Mouse (Mus musculus) 3T3-L1 (cell line): ENCODE measurements around the gene Kdm3a.

Experiments
- DNase-seq: peaks from one replicate; pipeline ENCODE4 v3.0.0-alpha.2; 2015; ENCODE audit warnings: low read depth, low spot score

The Kdm3a gene

GRCm38 (mm10) chr6:71632829-71633662 is at the start of gene Kdm3a:
TSS of gene Kdm3a (minus strand) at chr6:71632990.
- DNase-seq = peak; percentile 100

GRCm38 (mm10) chr6:71678891-71679290 is 46.1 kb upstream of the Kdm3a start:
- peak; percentile 62 for DNase-seq

- DNase-seq = peak; percentile 34
Measured at GRCm38 (mm10) chr6:71673166-71673565, 40.4 kb upstream of the Kdm3a start.

DNA sequence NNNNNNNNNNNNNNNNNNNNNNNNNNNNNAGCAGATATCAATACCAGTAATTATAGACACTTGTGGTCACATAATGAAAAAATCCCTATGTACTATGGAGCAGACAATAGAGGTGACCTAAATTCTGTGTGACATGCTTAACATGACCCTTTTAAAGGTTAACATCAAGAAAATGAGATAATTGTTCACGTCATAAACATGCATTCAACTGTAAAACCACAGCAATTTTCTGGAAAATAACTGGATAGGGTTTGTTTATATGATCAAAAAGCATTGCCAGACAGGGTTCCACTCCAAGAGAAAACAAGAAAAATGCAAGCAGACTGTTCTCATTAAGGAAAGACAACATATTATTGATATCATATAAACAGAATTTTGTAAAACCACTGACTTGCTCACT is 31.7 kb upstream of the Kdm3a start:
- no peak for DNase-seq

DNA sequence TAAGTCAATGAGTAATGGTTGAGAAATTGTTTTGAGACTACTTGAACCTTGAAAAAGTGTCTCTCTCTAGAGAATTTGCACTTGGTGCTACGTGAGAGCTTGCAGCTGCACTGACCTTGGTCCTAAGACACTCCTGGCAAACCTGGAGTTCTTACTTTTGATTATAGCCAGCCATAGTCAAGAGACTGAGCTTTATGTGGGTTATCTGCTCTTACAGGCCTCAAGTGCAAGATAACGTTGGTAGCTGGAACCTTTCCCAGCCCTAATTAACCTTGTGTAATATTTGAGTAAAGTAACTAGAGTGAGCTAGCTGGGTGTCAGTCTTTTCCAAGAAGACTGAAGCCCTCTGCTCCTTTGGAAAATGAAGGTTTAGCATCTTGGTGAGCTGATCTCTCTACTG is 25.5 kb upstream of the Kdm3a start:
- no peak for DNase-seq

- DNase-seq = peak; percentile 53
Measured at GRCm38 (mm10) chr6:71655835-71656234, 23.0 kb upstream of the Kdm3a start.

DNA sequence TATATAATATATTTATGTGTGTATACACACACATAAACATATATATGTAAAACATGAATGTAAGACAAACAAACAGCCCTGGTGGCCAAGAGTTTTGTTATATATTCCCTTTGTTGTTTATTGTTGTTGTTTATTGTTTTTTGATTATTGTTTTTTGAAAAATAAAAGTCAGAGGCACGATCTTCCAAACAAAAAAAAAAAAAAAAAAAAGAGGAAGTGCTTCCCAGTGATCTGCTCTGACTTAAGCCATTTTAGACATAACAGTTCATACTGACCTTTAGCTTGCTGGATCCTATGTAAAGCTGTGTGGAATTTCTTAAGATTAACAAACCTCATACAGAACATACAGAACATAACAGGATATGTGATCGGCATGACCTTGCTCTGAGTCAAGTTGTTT is 19.1 kb upstream of the Kdm3a start:
- DNase-seq = no peak

DNA sequence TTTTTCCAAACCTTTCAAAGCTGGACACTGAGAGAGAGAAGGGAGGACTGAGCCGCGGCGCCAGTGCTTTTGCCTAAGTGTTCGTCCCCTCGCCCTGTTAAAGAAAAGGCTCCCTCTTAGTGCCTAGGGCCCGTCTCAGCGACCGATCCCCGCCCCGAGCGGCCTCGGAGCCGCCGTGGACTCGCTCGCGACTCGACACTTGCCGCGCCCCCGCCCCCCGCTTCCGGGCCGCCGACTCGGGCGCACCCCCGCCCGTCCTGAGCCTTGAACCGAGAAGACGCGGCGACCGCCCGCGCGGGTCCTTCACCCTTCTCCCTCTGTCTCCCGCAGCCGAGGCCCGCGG is 333 bp downstream of the Kdm3a start:
- no peak for DNase-seq

DNA sequence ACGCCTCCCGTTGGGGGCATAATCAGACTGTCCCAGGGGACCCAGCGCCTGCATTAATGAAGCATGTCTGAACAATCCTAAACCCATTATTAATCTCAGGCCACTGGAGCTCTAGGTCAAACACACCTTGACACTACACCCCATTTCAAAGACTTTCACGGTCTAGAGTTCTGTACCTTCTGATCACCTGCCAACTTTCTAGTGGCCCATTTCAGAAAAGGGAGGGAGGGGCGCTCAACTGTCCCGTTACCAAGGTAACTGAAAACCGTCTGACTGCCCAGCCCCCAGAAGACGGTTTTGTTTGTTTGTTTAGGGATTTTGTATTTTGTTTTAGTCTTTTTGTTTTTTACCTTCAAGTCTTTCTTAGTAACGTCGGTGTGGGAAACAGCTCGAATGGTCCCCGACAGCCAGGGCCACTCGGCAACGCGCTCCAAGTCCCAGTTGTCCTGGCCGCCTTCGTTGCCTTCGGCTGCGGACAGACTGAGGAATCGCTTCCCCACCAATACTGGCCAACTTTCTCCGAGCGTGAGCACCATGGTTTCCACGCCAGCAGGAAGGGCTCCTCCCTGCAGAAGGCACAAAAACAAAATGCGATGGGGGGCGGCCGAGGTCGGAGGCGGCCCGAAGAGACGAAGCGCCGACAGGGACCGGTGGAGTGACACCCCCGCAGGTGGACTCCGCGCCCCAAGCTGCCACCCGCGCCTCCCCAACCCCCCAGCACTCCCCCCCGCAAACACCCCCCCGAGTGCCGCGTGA is 906 bp downstream of the Kdm3a start:
- peak; percentile 57 for DNase-seq

DNA sequence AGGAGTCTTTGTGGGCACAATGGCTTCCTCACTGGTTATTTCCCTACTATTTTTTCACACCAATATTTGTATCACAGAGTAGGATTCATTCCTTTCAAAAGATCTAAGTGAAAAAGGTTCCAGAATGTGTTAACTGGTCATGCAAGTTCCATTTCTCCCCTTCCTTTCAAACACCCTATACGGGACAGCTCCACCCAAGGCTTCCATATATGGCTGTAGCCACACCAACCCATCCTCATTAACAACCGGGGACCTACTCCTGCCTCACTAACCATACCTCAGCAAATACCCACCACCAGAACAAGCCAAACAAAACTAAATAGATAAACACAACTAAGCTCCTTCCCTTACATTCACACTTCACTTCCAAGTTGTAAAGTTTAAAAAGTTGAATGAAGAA is 1.6 kb downstream of the Kdm3a start:
- DNase-seq = peak; percentile 53

DNA sequence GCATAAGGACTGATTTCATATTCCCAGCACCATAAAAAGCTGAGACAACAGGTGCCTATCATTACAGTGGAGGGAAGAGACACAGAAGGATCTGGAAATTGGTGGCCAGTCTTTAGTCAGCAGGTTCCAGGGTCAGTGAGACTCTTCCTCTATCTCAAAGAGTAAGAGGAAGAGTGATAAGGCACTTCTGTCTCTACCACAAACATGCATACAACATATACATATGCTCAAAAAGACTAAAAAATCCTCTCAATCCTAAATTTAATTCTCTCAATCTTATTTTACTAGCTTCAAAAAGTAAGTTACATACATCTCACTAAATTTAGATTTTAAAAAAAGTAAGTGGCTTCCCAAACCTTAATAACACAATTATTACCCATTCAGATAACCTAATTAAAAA is 5.5 kb downstream of the Kdm3a start:
- DNase-seq = no peak

DNA sequence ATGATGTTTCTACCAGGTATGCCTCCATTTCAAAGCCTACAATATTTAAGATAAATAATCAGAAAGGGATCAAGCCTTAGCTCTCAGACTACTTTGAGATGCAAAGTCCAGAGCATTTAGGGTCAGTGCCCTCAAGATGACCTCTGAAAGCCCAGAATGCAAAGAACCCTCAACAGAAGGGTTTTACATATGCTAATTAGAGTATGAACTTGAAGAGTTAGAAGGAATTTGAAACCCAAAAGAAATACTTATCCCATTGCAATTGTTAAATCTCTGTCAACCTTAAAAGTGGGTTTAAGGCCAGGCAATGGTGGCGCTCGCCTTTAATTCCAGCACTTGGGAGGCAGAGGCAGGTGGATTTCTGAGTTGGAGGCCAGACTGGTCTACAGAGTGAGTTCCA is 6.8 kb downstream of the Kdm3a start:
- DNase-seq = no peak

DNA sequence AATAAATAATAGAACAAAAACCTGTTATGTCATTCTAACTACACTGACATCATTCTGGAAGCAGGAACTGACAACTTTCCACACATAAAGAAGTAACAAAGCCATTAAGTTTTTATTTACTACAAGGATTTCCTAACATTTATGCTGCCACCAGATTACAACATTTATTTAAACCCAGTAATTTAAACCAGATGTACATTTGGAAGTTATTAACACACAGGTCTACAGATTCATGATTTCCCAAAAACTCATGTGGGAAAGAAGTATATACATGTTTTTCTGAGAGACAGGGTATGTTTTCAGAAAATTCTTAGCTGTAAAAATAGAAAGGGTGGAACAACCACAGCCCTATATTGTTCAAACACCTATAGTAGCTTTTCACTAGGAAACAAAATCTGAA is 8.1 kb downstream of the Kdm3a start:
- DNase-seq = peak; percentile 55

DNA sequence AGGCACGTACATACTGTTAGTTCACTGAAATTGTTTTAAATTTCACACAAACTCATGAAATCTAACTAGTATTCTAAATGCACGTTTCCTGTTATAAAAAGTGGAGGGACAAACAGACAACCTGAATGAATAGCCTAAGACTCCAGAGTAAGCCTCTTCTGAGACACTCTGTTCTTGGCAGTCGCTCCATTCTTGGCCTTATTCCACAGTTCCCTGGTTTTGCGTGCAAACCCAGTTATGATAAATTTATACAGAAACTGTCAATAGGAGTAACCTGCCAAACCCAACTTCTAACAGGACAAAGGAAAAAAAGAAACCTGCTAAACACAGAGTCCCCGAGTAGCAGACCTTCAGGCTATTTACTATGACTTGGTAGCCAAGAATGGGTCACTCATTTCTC is 10.8 kb downstream of the Kdm3a start:
- DNase-seq = peak; percentile 40

- no peak for DNase-seq
Measured at GRCm38 (mm10) chr6:71621551-71621950, 11.2 kb downstream of the Kdm3a start.

GRCm38 (mm10) chr6:71616959-71617358 is 15.8 kb downstream of the Kdm3a start:
- no peak for DNase-seq

DNA sequence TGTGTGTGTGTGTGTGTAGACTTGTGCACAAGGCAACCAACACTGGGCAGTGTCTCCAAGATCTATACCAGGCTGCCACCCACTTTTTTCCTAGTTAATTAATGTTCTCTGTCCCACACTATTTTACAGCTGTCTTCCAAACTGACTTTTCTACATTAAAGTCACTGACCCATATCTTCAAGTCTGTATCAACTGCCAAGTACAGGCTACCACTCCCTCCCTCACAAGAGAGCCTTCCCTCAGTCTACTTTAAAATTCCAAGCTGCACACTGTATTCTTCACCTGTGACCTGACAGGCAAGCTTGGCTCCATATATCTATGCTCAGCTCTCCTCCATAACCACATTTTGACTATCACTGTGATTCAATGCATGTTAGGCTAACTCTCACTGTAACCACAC is 19.6 kb downstream of the Kdm3a start:
- DNase-seq = no peak

DNA sequence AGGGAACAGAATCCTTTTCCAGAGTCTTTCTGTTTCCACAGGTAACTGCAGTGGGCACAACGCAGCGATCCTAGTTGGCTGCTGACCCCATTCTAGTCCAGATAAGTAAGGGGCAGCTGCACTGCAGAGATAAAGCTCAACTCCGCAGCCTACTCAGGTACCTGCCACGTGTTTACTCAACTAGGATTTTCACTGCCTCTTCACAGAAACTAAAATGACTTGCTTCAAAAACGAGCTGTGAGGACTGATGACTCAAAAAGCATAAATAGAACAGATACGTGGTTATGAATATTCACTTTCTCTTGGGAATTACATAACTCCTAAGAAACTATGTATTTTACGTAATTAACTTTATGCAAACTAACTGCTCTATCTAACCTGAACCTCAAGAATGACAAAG is 22.8 kb downstream of the Kdm3a start:
- DNase-seq = no peak

DNA sequence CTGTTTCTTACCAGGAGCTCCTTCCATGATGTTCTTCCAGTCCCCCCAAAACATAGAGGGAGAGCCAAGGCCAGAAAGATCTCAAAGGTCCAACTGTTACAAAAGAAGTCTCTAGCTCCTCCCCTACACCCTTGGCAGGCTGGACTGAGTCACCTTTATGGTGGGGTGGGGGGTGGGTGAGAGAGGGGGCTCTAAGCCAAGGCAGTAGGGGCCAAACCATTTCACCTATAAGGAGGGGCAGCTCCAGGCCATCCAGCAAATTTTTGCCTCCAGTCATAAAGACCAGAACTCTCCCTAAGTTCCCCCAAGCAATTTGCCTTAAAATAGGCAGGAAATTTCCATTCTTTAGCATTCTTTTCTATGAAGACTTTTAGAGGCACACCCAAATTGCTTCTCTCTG is 23.8 kb downstream of the Kdm3a start:
- no peak for DNase-seq

DNA sequence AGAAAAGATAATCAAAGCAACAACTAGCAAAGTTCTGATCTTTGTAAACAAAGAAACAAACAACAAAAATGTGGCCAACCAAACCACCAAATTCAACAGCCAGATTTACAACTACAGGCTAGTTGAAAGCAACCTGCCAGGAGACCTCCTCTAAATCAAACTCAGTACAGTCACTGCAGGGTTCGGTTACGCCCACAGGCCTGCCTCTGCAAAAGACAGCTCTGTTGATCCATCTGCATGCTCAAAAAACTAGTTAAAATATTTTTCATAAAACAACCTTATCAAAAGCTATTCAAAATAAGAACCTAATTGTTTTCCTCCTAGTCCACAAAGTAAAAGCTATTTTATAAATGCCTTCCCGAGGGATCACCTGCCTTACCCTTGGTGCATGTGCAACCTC is 25.0 kb downstream of the Kdm3a start:
- no peak for DNase-seq

DNA sequence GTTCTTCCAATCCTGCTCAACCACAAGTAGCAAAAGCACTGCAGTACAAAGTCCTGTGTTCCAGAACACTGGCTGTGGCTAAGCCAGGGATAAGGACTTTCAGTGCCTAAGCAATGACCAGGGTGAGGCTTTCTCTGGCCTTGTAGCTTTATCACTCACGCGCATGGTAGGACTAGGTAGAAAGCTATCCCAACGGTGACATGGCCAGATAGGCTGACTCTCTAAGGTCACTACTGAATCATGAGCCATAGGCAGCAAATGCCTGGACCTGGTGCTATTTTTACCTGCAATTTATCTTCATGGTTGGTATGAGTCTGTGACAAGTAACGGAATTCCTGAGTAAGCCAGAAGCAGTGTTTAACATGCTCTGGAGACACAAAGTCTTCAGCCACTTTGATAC is 42.6 kb downstream of the Kdm3a start:
- DNase-seq = no peak

DNA sequence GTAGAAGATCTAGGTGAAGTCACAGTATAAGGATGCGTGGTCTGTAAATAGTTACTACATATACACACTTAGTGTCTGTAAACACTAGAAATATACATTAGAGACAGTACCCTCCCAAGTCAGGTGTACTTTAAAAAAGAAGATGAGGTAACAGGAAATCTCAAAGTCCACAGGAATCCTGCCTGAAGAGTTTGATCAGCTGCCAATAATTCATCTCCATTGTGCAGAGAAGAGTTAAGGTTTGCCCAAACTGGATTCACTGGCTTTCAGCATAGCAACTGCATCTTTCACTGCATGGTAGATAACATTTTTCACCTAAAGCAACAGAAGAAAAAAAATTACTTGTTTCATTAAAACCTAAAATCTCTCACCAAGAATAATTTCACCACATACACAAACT is 43.4 kb downstream of the Kdm3a start:
- DNase-seq = no peak

DNA sequence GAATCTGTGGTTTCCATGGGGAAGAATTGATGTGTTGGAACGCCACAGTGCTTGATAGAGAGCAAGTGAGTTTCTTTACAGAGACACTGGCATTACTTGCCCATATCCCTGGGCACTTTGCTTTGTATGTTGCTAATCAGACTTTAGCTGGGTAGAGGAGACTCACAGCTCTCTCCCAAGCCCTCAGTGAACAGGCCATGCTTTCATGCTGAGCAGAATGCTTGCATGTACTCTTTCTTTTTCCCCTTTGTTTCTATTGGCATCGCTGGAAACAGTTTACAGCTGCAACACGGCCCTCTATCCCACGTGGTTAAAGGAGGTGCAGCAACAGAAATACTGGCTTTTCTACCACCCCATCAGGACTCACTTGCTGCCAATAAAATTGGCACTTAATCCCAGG is 49.6 kb downstream of the Kdm3a start:
- DNase-seq = no peak
